Mouse (Mus musculus) heart, embryonic 16.5 days (tissue): ENCODE results near the gene Elovl5. TPM values are rescaled to one million over a fixed set of nuclear protein-coding genes. Genes with fewer than 3 reads are reported as not detected.

ENCODE experiments used
- ATAC-seq: fragments of 200-750 bp; cut with Nextera tagmentation; replicated peaks from 2 replicates; pipeline ENCODE4 v1.8.0; 2017; ENCODE audit warnings: moderate number of reproducible peaks; ENCODE audit not compliant: insufficient read depth, low FRiP score; ENCODE audit errors: extremely low read depth
- H3K27ac ChIP-seq: fragments of 300-500 bp; sonication (generic); 2 replicates; pipeline ENCODE4 v1.5.1; 2014; ENCODE audit warnings: mild to moderate bottlenecking, low read length, control low read depth, moderate library complexity
- H3K27me3 ChIP-seq: fragments of 300-500 bp; sonication (generic); 2 replicates; pipeline ENCODE4 v1.6.1; 2014; ENCODE audit warnings: low read length, mixed read lengths; ENCODE audit not compliant: control insufficient read depth, insufficient read depth
- H3K36me3 ChIP-seq: fragments of 300-500 bp; sonication (generic); 2 replicates; pipeline ENCODE4 v1.6.1; 2014; ENCODE audit not compliant: control insufficient read depth, insufficient read depth
- H3K4me1 ChIP-seq: fragments of 300-500 bp; sonication (generic); 2 replicates; pipeline ENCODE4 v1.6.1; 2014; ENCODE audit warnings: low read length, mixed read lengths; ENCODE audit not compliant: control insufficient read depth, insufficient read depth
- H3K4me2 ChIP-seq: fragments of 300-500 bp; sonication (generic); 2 replicates; pipeline ENCODE4 v1.6.1; 2014; ENCODE audit warnings: low read depth, mild to moderate bottlenecking, control low read depth, low read length
- H3K4me3 ChIP-seq: fragments of 300-500 bp; sonication (generic); 2 replicates; pipeline ENCODE4 v1.5.1; 2014; ENCODE audit warnings: mild to moderate bottlenecking, control low read depth, low read length
- H3K9ac ChIP-seq: fragments of 300-500 bp; sonication (generic); 2 replicates; pipeline ENCODE4 v1.6.1; 2014; ENCODE audit warnings: low read length, control low read depth
- H3K9me3 ChIP-seq: fragments of 300-500 bp; sonication (generic); replicated peaks from 2 replicates; pipeline ENCODE4 v1.6.1; 2016; ENCODE audit warnings: low read length; ENCODE audit not compliant: control insufficient read depth
- WGBS: fragments of 180-500 bp; shearing (Covaris S2); extraction: QIAGEN DNeasy Blood & Tissue Kit; methylation state at CpG from one replicate; pipeline ENCODE4 v1.1.7; 2014; 5-methylcytosine and 5-hydroxymethylcytosine counted together
- polyA plus RNA-seq: library from polyadenylated mRNA; unstranded; fragments of >200 nt; fragmentation: Nextera tagmentation; extraction: Ambion mirVana; gene quantifications from 2 replicates; pipeline ENCODE4 v1.2.1, GENCODE M21; 2015

Gene Elovl5
- polyA plus RNA-seq, 1 experiment from 2014 or later, result 67.3 TPM

GRCm38 (mm10) chr9:77945792-77946666 lies 28.9 kb downstream of the Elovl5 start:
- H3K4me1 ChIP-seq, result peaks cover 22% of the 10 kb centered on the region
- no peak overlapping the region for H3K4me2 ChIP-seq
- H3K27ac ChIP-seq, result no peak overlapping the region
- no peaks in the 10 kb centered on the region for H3K27me3 ChIP-seq
- H3K9ac ChIP-seq, result no peak overlapping the region
- peaks cover 5% of the 10 kb centered on the region; the same call in 1 of the 2 replicates for H3K36me3 ChIP-seq
- H3K9me3 ChIP-seq, result peaks cover 3% of the 10 kb centered on the region; the same call in 1 of the 2 replicates
- no peak overlapping the region for H3K4me3 ChIP-seq
- no peak for ATAC-seq
- 66% methylated on average over 6 of the region's 6 CpGs for WGBS

- 82% methylated on average over 2 of the region's 2 CpGs for WGBS
- Histone ChIP-seq H3K4me1 (peaks cover 13% of the 10 kb centered on the region), H3K9ac (no peak overlapping the region), H3K27me3 (no peaks in the 10 kb centered on the region), H3K9me3 (peaks cover 3% of the 10 kb centered on the region; the same call in 1 of the 2 replicates), H3K4me3 (no peak overlapping the region), H3K36me3 (peaks cover 5% of the 10 kb centered on the region; the same call in 1 of the 2 replicates), H3K4me2 (no peak overlapping the region), H3K27ac (no peak overlapping the region)
- no peak for ATAC-seq
Measured at GRCm38 (mm10) chr9:77948214-77948613, 31.1 kb downstream of the Elovl5 start.

- Histone ChIP-seq H3K4me2 (no peak overlapping the region), H3K9me3 (peaks cover 3% of the 10 kb centered on the region; the same call in 1 of the 2 replicates), H3K4me1 (peaks cover 20% of the 10 kb centered on the region), H3K9ac (peak overlapping the region; percentile 3), H3K27ac (peak overlapping the region; percentile 11; the same call in 1 of the 2 replicates), H3K27me3 (no peaks in the 10 kb centered on the region), H3K36me3 (peaks cover 5% of the 10 kb centered on the region; the same call in 1 of the 2 replicates), H3K4me3 (no peak overlapping the region)
- 25% methylated on average over 7 of the region's 7 CpGs for WGBS
- ATAC-seq, result no peak
Measured at GRCm38 (mm10) chr9:77949753-77950268, 32.6 kb downstream of the Elovl5 start.

GRCm38 (mm10) chr9:77950841-77951475 lies 33.8 kb downstream of the Elovl5 start:
- H3K4me3 ChIP-seq, result no peak overlapping the region
- H3K4me1 ChIP-seq, result peaks cover 22% of the 10 kb centered on the region
- no peak for ATAC-seq
- H3K27ac ChIP-seq, result no peak overlapping the region
- no peak overlapping the region for H3K4me2 ChIP-seq
- peaks cover 3% of the 10 kb centered on the region; the same call in 1 of the 2 replicates for H3K9me3 ChIP-seq
- no peaks in the 10 kb centered on the region for H3K27me3 ChIP-seq
- no peak overlapping the region for H3K9ac ChIP-seq
- H3K36me3 ChIP-seq, result peaks cover 5% of the 10 kb centered on the region; the same call in 1 of the 2 replicates
- WGBS, result 93% methylated on average over 7 of the region's 7 CpGs

- Histone ChIP-seq H3K4me2 (no peak overlapping the region), H3K4me3 (no peak overlapping the region), H3K4me1 (peaks cover 22% of the 10 kb centered on the region), H3K36me3 (peaks cover 5% of the 10 kb centered on the region; the same call in 1 of the 2 replicates), H3K9ac (no peak overlapping the region), H3K9me3 (peaks cover 3% of the 10 kb centered on the region; the same call in 1 of the 2 replicates), H3K27ac (no peak overlapping the region), H3K27me3 (no peaks in the 10 kb centered on the region)
- ATAC-seq, result no peak
- WGBS, result 81% methylated on average over 7 of the region's 7 CpGs
Measured at GRCm38 (mm10) chr9:77951971-77952370, 34.8 kb downstream of the Elovl5 start.

- Histone ChIP-seq H3K4me2 (no peak overlapping the region), H3K9ac (no peak overlapping the region), H3K4me1 (peaks cover 22% of the 10 kb centered on the region), H3K27me3 (no peaks in the 10 kb centered on the region), H3K36me3 (0 out of 2 replicates have a peak, but pooled peaks cover 4% of the 10 kb centered on the region), H3K27ac (no peak overlapping the region), H3K9me3 (no peaks in the 10 kb centered on the region), H3K4me3 (no peak overlapping the region)
- 68% methylated on average over 8 of the region's 8 CpGs for WGBS
- ATAC-seq, result no peak
Measured at GRCm38 (mm10) chr9:77953053-77953452, 35.9 kb downstream of the Elovl5 start.

GRCm38 (mm10) chr9:77954496-77954895 lies 37.3 kb downstream of the Elovl5 start:
- no peak overlapping the region for H3K27ac ChIP-seq
- ATAC-seq, result no peak
- 61% methylated on average over 7 of the region's 7 CpGs for WGBS

GRCm38 (mm10) chr9:77954981-77955380 lies 37.8 kb downstream of the Elovl5 start:
- peaks cover 13% of the 10 kb centered on the region for H3K4me1 ChIP-seq
- no peaks in the 10 kb centered on the region for H3K27me3 ChIP-seq
- WGBS, result 84% methylated on average over 3 of the region's 3 CpGs
- no peak overlapping the region for H3K27ac ChIP-seq
- H3K36me3 ChIP-seq, result 0 out of 2 replicates have a peak, but pooled peaks cover 4% of the 10 kb centered on the region
- H3K4me2 ChIP-seq, result no peak overlapping the region
- no peaks in the 10 kb centered on the region for H3K9me3 ChIP-seq
- no peak overlapping the region for H3K9ac ChIP-seq
- no peak overlapping the region for H3K4me3 ChIP-seq
- ATAC-seq, result no peak

More at GRCm38 (mm10) chr9:77954496-77954895, 37.3 kb downstream of the Elovl5 start:
- Histone ChIP-seq H3K9ac (no peak overlapping the region), H3K4me2 (no peak overlapping the region), H3K9me3 (no peaks in the 10 kb centered on the region), H3K4me3 (no peak overlapping the region), H3K36me3 (0 out of 2 replicates have a peak, but pooled peaks cover 4% of the 10 kb centered on the region), H3K27me3 (no peaks in the 10 kb centered on the region), H3K4me1 (peaks cover 18% of the 10 kb centered on the region)
